Mouse (Mus musculus) adrenal gland, postnatal 14 days (tissue): ENCODE results near the gene Ablim1. TPM values are rescaled to one million over a fixed set of nuclear protein-coding genes. Genes with fewer than 3 reads are reported as not detected.
A peak's percentile ranks its signal among the peaks of the same experiment; 100 is the strongest.

Experiments
- DNase-seq: peaks from one replicate; pipeline ENCODE4 v3.0.0; 2021; ENCODE audit warnings: mixed read lengths
- total RNA-seq: library from RNA; stranded (reverse); gene quantifications from 2 replicates; pipeline ENCODE4 v1.2.3, GENCODE M21; 2021

Ablim1 gene
- total RNA-seq, 1 experiment from 2014 or later = 68.8 TPM

- DNase-seq = no peak
These were observed 10.1 kb downstream of the Ablim1 start for GRCm38 (mm10) chr19:57304666-57305065.

GRCm38 (mm10) chr19:57301961-57302395 is 12.7 kb downstream of the Ablim1 start:
- no peak for DNase-seq

GRCm38 (mm10) chr19:57298006-57298405 is 16.7 kb downstream of the Ablim1 start:
- DNase-seq = peak; percentile 42

- no peak for DNase-seq
These were observed 17.3 kb downstream of the Ablim1 start for GRCm38 (mm10) chr19:57297447-57297846.

- DNase-seq = peak; percentile 53
These were observed 18.2 kb downstream of the Ablim1 start for GRCm38 (mm10) chr19:57296539-57296938.

- DNase-seq = no peak
These were observed 19.2 kb downstream of the Ablim1 start for GRCm38 (mm10) chr19:57295521-57295920.

DNA sequence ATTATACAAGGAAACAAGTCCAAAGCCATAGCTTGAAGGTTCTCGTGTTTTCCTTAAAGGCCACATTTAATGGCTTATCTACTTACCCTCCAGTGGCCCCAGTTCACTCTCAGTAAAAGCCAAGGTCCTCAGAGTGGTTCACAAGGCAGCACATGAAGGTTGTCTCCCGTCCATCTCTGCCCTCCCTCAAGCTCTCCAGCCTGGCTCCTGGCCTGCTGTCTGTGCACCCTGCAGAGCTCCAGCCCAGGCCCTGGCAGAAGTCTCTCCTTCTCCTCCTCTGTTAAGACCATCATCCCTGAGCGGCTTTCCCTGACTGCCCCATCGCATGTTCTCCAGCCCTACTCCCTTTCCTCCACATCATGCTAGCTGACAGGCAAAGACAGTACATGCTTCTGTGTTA is 20.4 kb downstream of the Ablim1 start:
- peak; percentile 25 for DNase-seq

DNA sequence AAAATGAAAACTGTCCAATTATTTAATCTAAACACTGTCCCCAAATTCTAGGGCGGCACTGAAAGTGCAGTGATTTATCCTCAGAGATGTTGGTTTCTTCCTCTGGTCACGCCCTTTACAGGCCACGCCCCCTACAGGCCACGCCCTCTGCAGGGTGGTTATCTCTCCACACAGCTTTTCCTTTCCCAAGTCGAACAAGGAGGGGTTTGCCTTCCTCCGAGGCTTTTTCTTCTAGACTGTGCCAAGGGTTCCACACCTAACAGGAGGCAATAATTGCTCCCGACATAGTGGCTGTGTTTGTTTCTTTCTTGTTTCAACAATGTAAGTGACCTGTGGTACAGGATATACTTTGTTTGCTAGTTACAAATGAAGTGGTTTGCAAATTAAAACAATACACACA is 21.0 kb downstream of the Ablim1 start:
- DNase-seq = peak; percentile 66

GRCm38 (mm10) chr19:57283310-57283709 is 31.4 kb downstream of the Ablim1 start:
- DNase-seq = no peak

- DNase-seq = peak; percentile 30
These were observed 32.1 kb downstream of the Ablim1 start for GRCm38 (mm10) chr19:57282642-57283041.

GRCm38 (mm10) chr19:57279666-57280065 is 35.1 kb downstream of the Ablim1 start:
- DNase-seq = no peak

- no peak for DNase-seq
These were observed 36.5 kb downstream of the Ablim1 start for GRCm38 (mm10) chr19:57278263-57278662.

- no peak for DNase-seq
These were observed 37.7 kb downstream of the Ablim1 start for GRCm38 (mm10) chr19:57277010-57277409.

DNA sequence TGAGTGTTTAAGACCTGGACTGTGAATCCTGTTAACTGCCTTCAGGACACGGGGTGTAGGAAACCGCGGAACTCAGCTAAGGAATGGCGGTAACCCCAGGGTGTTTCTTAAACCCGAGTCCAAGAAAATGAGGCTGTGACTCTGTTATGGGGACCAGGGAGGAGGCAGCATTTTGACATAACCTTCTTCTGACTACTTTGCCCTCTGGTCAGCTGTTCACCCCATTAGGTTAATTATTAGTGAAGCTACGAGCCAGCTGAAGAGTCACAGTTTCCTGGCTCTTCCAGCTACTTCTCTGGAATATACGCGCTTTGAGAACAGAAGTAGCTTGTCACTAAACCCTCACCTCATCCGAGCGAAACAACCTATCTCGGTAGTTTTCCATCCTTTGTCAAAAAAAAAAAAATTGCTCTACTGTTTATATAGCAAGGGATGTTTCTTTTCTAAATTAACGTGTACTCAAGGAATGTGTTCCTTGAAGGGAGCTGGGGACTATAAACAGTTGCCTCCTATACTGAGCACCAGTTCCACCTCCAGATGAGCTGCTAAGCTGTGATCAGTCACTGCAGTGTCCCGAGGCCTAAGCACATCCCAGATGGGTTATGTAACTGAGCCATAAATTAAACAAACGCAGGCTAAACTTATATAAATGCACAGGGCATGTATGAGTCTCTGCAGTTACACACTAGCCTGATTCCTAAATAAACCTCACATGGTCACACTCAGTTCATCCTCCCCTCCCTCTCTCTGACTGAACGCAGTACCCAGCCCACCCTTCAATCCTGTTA is 39.4 kb downstream of the Ablim1 start:
- no peak for DNase-seq

GRCm38 (mm10) chr19:57274717-57275116 is 40.0 kb downstream of the Ablim1 start:
- no peak for DNase-seq

GRCm38 (mm10) chr19:57274286-57274685 is 40.4 kb downstream of the Ablim1 start:
- DNase-seq = no peak

DNA sequence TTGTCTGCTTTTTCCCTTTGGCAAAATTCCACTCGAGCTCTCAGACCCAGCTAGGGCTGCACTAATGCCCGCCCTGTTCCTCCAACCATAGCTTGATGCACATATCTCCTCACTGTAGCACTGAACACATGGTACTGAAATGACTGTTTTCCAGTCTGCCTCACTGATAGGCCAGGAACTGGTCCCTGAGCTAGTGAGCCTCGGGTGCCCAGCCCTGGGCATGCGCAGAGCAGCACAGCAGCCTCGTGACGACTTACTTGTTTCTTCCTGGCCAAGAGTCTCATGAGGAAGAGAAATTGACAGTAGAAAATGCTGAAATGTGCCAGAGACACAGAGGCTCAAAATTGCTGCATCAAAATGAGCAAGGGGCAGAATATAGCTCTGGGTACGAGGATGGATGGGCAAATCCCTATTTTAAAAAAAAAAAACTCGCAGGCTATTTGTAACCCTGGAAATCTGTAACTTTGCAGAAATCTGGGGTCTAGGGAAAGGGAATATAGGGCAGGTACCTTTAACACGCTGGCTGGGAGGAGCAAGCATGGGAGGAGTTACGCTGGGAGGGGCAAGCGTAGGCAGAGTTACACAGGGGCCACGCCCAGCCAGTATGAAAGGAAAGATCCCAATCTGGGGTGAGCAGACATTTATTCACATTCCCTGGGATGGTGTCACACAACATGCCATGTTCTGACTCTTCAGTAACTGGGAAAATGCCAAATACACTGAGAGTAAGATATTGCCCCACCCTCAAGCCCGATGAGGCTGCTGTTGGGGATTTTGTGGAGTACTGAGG is 41.7 kb downstream of the Ablim1 start:
- peak; percentile 81 for DNase-seq

- DNase-seq = no peak
These were observed 43.0 kb downstream of the Ablim1 start for GRCm38 (mm10) chr19:57271757-57272156.

GRCm38 (mm10) chr19:57270711-57271110 is 44.0 kb downstream of the Ablim1 start:
- no peak for DNase-seq

- no peak for DNase-seq
These were observed 44.9 kb downstream of the Ablim1 start for GRCm38 (mm10) chr19:57269791-57270190.

- DNase-seq = peak; percentile 37
These were observed 47.2 kb downstream of the Ablim1 start for GRCm38 (mm10) chr19:57267531-57267930.

GRCm38 (mm10) chr19:57266374-57267085 is 48.2 kb downstream of the Ablim1 start:
- DNase-seq = peak; percentile 49
